Mouse (Mus musculus) G1E (cell line): Measurements from ENCODE around the gene Mkrn1.

Experiments used
- CTCF ChIP-seq: IDR thresholded peaks from 2 replicates; pipeline ENCODE4 v1.5.1; 2012; ENCODE audit warnings: low read depth, low read length, inconsistent platforms, mixed read lengths
- GATA1 ChIP-seq: IDR thresholded peaks from 2 replicates; pipeline ENCODE4 v1.6.1; 2012; ENCODE audit warnings: borderline replicate concordance, low read length, inconsistent platforms, mixed read lengths
- GATA2 ChIP-seq: IDR thresholded peaks from 2 replicates; pipeline ENCODE4 v1.6.1; 2012; ENCODE audit warnings: low read depth, low read length, inconsistent platforms, borderline replicate concordance
- TAL1 ChIP-seq: conservative IDR thresholded peaks from 2 replicates; pipeline ENCODE4 v1.6.1; 2012; ENCODE audit warnings: low read depth, low read length, inconsistent platforms, mixed read lengths

- no peak for TF ChIP-seq CTCF
- no peak for TF ChIP-seq TAL1
- TF ChIP-seq GATA1, result no peak
- TF ChIP-seq GATA2, result no peak
Measured at GRCm38 (mm10) chr6:39414106-39414505, 6.2 kb downstream of the Mkrn1 start.
